Mouse (Mus musculus): ENCODE measurements at regions not wholly inside any gene's neighbourhood (a gene's known extent, or its start where the extent isn't known, plus 50 kb on each side); places are given as distances from the start of the nearest gene placed in this dataset.

- TF ChIP-seq EP300 (IDR thresholded peaks at IDR 0.05; ENCODE audit: insufficient read depth, low read depth, low read length) (no peak), CTCF (IDR thresholded peaks at IDR 0.05; ENCODE audit: low read depth, low read length) (no peak)
Observed at GRCm38 (mm10) chr16:24043779-24044178, 55.1 kb upstream of the Bcl6 start.

All from ES-Bruce4 (cell line).